Mouse (Mus musculus): Measurements from ENCODE around the gene Rac2.

Rac2 gene

DNA sequence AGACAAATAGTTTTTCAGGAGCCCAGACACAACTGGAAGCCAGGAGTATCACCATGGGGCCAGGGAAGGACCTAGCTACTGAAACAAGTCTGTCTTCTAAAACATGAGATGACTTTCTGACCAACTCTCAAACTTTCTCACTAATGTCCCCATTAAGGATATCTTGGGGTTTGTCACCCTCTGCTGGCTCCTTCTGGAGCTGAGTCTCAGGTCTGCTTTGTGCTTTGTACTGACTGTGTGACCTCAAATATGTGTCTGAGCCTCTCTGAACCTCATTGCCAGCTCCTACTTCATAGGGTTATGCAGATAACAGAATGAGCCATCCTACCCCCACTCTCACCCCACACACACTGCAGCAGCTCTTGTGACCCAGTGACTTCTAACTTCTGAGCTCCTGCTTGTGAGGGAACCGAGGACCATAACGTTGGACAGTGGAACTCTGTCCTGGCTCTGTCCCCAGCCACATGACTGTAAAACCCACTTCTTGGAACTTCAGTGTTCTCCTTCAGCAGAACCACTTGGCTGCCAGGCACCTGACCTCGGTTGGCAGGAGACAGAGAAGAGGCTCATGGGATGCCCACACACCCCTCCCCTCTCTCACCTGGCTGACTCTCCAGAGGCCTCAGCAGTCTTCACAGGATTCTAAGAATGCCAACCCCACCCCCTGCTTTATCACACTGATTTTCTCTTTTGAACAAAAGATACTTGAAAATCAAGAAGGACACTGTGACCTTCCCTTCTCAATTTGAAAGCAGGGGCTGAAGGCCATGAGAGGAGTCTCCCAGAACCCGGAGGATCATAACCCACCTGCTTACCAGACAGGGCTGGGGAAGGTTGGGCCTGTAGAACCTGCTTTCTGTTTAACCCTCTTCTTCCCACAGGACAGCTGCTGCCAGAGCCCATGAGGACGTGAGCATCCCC is 24.9 kb downstream of the Rac2 start:
- DNase-seq (ENCODE audit: low spot score in 2 of 2), result no peak

DNA sequence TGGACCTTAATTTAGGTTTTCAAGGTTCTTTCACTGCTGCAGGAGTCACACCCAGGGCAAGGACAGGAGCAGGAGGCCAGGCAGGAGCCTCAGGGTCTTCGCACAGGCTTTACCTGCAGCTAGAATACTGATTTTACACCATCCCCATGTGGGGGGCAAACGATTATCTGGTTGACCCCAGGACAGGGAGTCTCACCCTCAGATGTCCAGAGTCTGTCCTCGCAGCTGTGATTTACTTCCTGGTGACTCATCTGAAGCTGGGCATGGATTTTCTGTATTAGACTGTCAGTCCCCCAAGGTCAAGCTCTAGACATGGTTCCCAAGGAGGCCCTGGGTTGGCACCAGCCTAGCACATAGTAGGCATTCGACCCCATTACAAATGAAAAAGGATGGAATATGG is 26.5 kb downstream of the Rac2 start:
- no peak for DNase-seq (ENCODE audit: low spot score in 2 of 2)

DNA sequence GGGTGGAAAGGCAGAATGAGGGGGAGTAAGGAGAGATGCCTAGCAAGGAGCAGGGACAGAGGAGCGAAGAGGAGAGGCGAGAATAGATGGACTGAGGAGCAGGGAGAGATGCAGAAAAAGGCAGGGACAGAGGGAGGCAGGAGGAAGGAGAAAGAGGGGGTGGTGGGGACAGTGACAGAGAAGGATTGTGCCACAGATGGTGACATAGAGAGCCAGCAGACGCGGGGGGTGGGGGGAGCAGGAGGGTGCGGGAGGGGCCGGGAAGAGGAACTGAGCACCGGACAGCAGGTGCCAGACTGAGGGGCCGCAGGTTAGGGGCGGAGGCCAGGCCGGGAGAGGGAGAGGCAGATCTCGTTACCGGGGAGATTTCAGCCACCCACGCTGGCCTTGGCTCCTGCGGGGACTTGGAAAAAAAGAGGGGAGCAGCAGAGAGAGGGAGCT is 28.0 kb downstream of the Rac2 start, which contains the start of gene Sstr3:
Sstr3 (minus strand) TSS at position 125 of the 441 bp plus-strand sequence.
- no peak for DNase-seq (ENCODE audit: low spot score in 2 of 2)

DNA sequence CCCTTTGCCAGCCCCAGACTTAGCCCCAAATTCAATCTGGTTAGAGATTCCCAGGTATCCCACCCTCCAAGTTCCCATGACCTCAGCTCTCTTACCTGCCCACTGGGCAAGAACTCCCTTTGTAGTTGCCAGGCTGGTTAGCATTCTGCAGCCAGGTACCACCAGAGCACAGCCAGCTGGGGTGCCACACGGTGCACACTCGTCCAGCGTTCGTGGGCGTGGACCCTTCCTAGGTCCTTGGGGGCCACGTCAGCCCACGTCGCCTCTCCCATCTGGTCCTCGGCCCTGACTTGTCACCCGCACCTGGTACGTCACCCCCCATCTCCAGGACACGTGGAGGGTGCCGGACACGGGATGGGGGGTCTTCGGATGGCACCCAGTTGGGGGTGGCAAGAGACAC is 28.5 kb downstream of the Rac2 start:
- no peak for DNase-seq (ENCODE audit: low spot score in 2 of 2)

DNA sequence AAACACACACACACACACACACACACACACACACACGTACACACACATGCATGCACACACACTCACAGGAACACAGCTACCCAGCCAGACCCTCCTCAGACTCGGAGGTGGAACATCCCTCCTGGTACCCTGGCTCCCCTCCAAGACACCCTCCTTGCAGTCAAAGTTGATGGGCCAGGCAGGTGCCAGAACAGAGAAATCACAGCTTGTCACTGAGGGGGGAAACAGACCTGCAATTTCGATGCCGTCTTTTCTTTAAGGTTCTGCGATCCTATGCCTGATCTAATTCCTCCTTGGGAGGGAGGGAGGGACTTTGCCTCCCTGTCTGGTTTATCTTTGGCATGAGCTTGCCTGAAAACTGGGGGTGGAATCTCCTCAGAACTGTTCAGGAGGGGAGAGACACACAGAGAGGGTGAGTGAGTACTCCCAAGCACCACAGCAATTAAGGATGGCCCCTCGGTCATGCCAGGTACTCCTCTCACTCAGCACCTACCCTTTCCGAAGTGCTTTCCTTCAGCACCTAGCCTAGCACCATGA is 29.7 kb downstream of the Rac2 start:
- DNase-seq (ENCODE audit: low spot score in 2 of 2), result no peak

DNA sequence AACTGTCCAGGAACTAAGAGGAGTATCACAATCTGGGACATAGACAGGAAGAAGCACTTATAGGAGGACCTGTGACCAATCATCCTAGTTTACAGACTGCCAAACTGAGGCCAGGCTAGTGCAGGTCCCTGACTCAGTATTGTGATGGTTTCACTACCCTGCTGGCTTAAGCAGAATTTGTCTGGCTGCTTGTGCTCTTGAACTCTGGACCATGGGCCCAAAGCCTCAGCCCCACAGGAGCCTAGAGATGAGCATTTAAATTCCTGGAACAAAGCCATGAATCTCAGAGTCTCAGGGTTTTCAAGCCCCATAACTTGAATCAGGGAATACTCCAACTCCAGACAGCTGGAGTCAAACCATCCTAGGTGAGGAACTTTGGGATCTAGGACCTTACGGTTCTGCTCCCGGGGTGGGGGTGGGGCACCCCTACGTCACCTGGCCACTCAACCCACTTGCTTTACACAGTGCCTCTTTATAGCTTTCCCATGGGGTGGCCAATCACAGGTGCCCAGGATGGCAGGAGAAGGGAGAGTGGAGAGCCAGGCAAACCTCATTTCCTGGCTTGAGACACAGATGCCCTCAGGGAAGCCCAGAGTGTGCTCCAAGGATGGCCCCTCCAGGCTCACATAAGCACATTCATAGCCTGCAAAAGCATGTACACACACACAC is 30.4 kb downstream of the Rac2 start:
- DNase-seq (ENCODE audit: low spot score in 2 of 2), result no peak

DNA sequence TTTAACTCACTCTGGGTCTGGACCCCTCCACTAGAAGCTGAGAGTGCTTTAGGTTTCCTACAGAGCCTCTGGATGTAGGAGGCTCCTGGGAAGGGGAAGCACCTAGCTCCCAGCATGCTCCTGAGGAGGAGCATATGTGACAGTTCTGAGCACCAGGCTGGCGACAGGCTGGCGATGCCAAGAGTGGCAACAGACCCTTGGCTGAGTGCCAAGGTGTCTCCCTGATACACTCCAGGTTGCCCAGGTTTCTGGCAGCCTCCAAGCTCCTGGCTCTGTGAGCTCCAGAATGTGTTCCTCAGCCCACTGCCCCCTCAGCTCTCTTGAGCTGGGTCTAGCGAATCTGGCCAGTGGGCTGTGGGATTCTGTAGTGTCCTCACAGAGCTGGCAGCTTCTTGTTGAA is 31.0 kb downstream of the Rac2 start:
- DNase-seq (ENCODE audit: low spot score in 2 of 2), result no peak

DNA sequence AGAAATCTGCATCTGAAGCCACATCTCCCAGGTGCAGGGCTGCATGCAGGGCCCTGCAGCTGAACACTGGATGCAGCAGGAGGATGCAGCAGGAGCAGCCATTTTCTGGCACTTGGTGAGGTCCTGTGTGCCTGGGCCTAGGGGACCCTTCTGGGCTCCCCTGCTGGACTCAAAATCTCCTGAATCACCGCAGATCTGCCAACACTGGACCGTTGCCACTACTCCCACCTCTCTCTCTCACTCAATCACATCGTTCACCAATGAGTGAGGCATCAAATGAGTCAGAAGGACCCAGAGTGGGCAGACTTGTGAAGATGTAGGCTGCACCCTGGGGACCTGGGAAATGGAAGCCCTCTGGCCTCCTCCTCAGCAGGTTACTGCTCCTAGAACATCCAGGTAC is 31.5 kb downstream of the Rac2 start:
- no peak for DNase-seq (ENCODE audit: low spot score in 2 of 2)

DNA sequence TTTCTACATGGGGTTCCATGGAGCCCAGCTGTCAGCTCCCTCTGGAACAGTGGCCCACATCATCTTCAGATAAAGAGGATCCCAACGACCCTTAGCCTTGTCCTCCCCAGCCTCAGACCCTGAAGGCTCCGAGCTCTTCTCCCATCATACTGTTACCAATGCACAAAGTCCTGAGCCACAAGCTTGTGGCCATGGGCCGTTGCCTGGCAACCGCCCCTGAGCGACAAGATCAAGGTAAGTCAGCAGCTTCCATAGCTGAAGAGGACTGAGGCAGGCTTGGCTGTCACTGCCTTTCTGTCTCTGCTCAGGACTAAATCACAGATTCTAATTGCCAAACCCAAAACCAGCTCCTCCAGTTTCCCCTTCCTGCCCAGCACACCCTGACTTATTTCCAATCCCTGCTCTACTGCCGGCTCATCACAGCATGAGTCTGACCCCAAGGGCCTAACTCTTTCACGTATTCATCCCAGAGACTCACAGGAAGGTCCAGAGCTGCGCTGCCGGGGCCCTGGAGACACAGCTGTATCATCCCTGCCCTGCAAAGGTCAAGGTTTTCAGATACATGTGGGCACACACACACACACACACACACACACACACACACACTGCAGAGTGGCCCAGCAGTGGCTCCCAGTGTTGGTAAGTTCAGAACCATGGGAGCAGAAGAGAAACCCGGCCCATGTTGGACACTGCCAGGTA is 36.7 kb downstream of the Rac2 start:
- DNase-seq (ENCODE audit: low spot score in 2 of 2), result no peak

DNA sequence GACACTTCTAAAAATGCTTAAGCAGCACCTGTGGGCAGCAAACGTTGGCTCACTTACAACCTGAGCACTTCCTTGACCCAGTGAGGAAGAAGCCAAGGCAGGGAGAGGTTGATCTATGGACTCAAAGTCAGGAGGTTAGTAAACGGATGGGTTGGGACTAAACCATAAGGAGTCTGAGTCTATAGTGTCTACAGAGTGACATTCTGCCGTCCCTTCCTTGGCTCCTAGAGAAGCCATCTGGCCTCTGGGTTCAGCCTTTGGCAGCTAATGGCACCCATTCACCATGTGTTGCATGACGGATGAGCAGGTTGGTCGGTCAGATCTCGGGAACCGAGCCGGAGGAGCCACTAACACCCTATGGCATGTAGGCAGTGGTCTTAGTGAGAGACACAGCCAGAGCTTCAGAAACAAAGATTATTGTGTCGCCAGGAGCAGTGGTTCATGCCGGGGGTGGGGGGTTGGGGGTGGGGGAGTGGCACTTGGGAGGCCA is 39.2 kb downstream of the Rac2 start:
- DNase-seq (ENCODE audit: low spot score in 2 of 2), result no peak

DNA sequence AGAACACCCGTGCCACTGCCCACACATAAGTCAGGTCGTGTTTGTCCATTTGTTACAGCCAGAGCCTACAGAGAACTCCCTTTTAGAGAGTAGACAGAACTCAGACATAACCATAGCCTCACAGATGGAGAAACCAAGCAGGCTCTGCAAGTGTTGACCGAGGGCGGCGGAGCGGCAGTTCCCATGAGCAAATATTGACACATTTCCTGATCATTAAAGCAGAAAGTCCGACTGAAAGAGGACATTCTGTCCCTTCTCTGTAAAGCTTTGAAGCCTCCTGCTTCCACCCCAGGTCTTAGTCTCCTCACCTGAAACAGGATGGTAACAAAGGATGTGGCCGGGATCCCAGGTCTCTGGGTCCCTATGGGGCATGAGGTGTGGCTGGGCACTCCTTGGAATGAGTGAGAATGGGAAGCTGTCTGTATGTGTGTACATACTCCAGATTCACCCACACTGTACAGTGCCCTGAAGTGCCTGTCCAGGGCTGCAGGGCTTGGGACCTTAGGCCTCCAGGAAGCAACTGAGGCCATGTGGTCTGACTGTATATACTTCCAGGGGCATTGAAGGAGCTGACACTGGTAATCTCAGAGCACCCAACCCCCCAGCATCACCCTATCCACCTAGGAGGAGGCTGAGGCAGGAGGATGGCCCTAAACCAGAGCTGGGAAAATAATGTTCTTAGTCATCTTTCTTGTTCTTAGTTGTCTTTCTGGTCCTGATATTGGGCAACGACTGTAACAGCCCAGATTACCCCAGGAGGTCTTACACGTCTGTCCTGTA is 39.8 kb downstream of the Rac2 start:
- DNase-seq (ENCODE audit: low spot score in 2 of 2), result no peak

DNA sequence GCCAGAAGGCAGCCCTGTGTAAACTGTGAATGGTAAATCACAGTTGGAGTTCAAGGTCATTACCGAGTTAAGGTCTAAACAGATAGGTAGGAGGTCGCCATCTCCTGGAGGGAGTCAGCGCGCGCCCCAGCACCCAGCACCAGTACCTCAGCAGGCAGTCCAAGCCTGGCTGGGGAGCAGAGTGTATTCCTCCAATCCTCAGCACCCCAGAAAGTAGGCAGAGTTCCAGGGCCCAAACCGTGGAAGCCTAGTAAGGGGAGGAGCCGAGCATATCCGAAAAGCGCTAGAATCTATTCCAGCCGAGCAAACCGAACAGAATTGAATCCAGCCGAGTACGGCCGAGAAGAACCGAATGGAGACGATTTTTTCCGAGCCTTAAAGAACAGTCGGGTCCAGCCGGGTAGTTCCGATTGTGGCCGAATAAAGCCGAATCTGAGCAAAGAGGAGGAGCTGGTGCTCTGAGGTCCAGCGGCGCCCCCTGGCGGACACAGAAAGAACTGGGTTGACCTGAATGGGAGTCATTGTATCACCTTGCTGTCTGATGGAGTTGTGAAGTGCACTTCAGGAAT is 40.6 kb downstream of the Rac2 start:
- DNase-seq (ENCODE audit: low spot score in 2 of 2), result peak; percentile 100

DNA sequence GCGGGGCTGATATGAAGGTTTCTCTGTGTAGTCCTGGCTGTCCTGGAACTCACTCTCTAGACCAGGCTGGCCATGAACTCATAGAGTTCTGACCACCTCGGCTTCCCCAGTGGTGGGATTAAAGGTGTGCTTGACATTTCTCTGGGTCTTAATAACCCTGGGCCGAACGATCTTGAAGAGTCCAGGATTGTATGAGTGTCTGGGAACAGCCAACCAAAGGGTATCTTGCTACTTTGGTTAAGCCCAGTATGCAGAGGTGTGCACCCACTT is 41.2 kb downstream of the Rac2 start:
- DNase-seq (ENCODE audit: low spot score in 2 of 2), result no peak

DNA sequence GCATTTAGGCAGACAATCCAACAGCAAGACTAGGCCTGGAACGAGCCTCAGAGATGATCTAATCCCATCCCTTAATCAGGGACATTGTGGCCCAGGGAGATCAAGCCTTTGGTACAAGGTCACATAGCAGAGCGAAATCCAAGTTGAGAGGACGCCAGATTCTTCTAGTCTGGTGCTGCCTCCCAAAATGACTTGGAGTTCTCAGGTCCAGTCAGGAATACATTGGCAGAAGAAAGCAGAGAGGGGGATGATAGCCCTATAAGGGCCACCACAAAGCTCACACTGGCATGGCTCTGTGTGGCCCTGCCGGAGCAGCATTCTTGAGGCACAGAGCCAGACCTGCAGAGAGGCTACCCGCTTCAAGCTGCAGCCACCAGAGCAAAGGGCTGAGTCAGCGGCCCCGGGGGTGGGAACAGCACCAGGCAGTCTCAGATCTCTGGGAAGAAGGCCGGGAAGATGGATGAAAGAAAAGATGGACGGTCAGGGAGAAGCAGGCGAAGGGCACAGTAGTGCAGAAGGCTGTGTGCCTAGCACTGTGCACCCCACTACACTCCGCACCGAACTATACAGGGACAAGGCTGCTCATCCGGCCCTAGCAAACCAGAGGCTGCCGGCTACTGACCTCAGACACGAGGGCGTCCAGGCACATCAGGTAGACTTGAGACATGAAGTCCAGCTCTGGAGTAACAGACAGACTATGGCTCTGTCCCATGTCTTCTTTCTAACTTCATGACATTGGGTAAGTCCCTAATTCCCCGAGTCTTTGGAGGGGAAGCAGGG is 41.7 kb downstream of the Rac2 start, which contains the start of gene C1qtnf6:
C1qtnf6 (minus strand) TSS at position 746 of the 780 bp plus-strand sequence.
- no peak for DNase-seq (ENCODE audit: low spot score in 2 of 2)

DNA sequence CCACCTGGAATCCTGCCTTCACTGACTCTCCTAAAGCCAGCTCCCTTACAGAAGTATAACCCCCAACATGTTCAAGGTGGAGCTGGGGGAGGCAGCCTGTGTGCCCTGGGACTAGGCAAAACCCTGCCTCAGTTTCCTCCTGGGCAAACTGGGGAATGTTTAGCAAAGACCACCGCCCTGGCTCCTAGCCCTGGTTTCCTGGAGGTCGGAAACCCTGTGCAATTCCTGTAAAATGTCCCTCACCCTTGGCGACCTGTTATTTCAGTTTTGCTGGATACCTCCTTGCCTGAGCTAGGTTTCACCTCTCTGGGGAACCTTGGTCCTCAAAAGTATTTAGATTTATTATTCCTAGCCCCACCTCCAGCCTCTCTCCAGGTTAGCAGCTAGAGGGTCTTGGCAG is 42.4 kb downstream of the Rac2 start:
- no peak for DNase-seq (ENCODE audit: low spot score in 2 of 2)

DNA sequence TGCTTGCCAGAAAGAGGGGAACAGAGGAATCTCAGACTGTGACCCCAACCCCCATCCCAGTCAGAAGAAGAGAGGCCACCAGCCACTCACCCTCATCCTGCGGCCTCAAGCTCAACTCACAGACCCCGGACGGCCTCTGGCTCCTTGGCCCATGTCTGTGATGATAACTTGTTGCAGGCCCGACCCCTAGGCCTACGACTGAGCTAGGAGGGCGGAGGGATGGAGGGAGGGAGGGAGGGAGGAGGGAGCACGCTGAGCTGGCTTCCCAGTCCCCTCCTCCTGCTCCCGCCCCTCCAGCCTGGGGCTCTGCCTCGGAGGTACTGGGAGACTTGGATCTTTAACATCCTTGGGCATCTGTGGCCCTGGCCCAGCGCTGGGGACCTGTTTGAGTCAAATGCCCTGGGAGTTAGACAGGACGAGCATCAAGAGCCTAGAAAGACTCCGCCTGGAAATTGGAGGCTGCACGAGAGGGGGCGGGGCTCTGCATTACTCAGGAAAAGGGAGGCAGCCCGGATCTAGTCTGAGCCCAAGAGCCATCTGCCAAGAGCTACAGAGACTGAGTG is 43.1 kb downstream of the Rac2 start:
- peak in 1 of 2 experiments; percentile 58 for DNase-seq (ENCODE audit: low spot score in 2 of 2)

DNA sequence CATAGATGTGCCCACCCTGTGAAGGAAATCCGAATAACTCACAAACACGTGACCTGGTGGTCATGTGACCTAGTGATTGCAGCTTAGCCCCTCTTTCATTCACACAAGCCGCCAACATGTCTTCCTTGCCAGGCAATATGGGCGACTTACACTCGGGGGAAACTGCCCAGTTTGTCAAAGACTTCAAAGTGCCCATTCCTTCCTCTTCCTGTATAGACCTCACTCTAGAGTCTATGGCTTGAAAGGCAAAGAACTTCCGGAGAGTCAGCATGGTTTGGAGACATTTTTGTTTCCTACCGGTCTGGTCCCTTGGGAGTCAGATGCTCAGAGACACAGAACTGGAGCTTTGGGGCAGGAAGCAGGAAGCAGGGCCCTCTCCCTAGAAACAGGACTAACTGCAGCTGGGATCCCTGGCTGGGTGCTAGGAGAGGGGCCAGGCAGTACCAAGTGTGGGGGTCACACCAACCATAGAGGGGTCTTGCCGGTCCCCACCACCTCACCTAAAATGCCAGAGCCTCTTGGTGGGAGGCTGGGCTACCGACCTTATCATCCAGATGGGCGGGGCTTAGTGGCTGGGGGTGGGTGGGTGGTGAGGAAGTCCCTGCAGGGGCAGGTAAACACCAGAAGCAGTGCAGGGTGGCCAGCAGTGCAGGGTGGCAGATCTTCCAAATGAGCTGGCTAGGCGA is 43.7 kb downstream of the Rac2 start:
- DNase-seq (ENCODE audit: low spot score in 2 of 2), result no peak

DNA sequence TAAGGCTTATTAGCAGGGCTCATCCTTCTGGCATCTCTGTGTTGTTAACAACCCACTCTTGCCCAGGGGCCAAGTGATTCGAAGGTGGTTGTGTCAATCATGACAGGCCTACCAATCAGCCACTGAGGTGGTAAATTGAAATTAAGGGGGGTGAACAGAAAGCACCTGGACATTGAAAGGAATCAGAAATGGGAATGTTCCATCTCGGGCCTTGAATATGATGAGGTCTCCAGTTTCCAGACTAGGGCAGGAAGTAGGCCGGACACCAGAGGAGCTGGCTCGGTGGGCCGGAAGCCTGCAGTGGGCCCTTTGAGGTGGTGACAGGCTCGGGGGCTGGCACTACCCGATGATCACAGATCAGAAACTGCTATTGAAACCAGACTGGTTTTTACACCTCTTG is 44.6 kb downstream of the Rac2 start:
- DNase-seq (ENCODE audit: low spot score in 2 of 2), result no peak

DNA sequence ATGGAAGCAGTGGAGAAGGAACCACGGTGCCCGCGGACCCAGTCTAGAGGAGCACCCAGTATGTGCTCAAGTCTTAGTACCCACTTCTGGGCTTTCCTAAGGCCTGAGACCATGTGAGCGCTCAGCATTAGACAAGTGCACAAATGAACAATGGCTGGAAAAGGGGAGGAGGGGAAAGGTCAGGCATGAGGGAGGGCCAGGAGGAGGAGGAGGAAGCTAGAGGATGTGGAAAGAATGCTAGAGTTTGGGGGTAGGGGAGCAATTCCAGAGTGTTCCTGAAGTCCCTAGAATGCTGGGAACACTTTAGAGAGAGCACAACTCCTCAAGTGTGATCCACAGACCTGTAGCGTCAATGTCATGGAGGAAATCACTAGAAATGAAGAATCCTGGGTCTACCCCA is 48.4 kb downstream of the Rac2 start:
- no peak for DNase-seq (ENCODE audit: low spot score in 2 of 2)
